18 mouse cellular contexts compared by ENCODE assay signal in the genomic region with DNA sequence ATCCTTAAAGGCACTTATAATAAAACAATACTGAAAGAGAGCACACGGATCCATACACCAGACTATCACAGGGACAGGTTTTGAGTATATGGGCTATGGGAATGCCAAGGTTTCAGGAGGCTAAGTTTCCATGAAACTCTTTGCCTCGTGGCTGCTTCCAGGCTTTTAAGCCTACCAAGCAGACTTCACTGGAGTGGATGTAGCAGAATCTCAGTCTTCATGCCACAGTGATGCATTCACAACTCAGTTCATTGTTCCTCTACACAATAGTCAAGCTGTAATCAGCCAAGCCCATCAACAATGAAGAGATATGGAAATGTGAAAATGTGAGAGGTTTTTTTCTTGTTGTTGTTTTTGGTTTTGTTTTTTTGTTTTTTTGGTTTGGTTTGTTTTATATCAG.
"Had no signal": no experiment of that assay in that cellular context is flagged by ENCODE, and none has a peak within 500 bp of the region (broad histone marks: within the 10 kb centered on the region; RNA-seq: fewer than 3 reads in every experiment).

No protein-coding gene starts in this region.

- DNase-seq: liver, postnatal 0 days; lung, adult 2 months; lung, postnatal 14 days; lung, postnatal 4 days; midbrain, embryonic 14.5 days; right cerebral cortex, postnatal 14 days; thymus, adult 2 months; thymus, postnatal 25 days; thymus, postnatal 4 days had no signal

- H3K27ac ChIP-seq: lung, embryonic 15.5 days; midbrain, embryonic 10.5 days; midbrain, embryonic 12.5 days; neural tube, embryonic 13.5 days; stomach, embryonic 15.5 days; stomach, postnatal 0 days had no signal

- H3K36me3 ChIP-seq: lung, embryonic 15.5 days; midbrain, embryonic 10.5 days; midbrain, embryonic 12.5 days; neural tube, embryonic 13.5 days; stomach, embryonic 15.5 days had no signal

- H3K4me1 ChIP-seq: lung, embryonic 15.5 days; midbrain, embryonic 10.5 days; midbrain, embryonic 12.5 days; neural tube, embryonic 13.5 days; stomach, embryonic 15.5 days had no signal

- H3K9me3 ChIP-seq: lung, embryonic 15.5 days; midbrain, embryonic 10.5 days; midbrain, embryonic 12.5 days; neural tube, embryonic 13.5 days; stomach, embryonic 15.5 days had no signal

- H3K4me3 ChIP-seq: lung, embryonic 15.5 days; midbrain, embryonic 10.5 days; midbrain, embryonic 12.5 days; myocyte; neural tube, embryonic 13.5 days; stomach, embryonic 15.5 days had no signal

- ATAC-seq: liver, postnatal 0 days; lung, postnatal 0 days; midbrain, embryonic 16.5 days had no signal

- H3K4me2 ChIP-seq: lung, embryonic 15.5 days; midbrain, embryonic 12.5 days; neural tube, embryonic 13.5 days; stomach, embryonic 15.5 days had no signal

- H3K27me3 ChIP-seq: lung, embryonic 15.5 days; midbrain, embryonic 12.5 days; neural tube, embryonic 13.5 days; stomach, embryonic 15.5 days had no signal

- H3K9ac ChIP-seq: liver, postnatal 0 days; lung, embryonic 15.5 days; midbrain, embryonic 12.5 days; neural tube, embryonic 13.5 days; stomach, embryonic 15.5 days had no signal
